Mouse (Mus musculus) midbrain, embryonic 10.5 days (tissue): ENCODE data around the gene 3830417A13Rik. TPM values are rescaled to one million over a fixed set of nuclear protein-coding genes. Genes with fewer than 3 reads are reported as not detected.

Source experiments
- DNase-seq: peaks from one replicate; pipeline ENCODE4 v3.0.0-alpha.2; 2017; ENCODE audit warnings: low spot score
- H3K27ac ChIP-seq: fragments of 300-500 bp; sonication (generic); replicated peaks from 2 replicates; pipeline ENCODE4 v1.5.1; 2016; ENCODE audit warnings: mild to moderate bottlenecking
- H3K27me3 ChIP-seq: fragments of 300-500 bp; sonication (generic); 2 replicates; pipeline ENCODE4 v1.6.1; 2016; ENCODE audit warnings: low read depth, mild to moderate bottlenecking; ENCODE audit not compliant: poor library complexity, severe bottlenecking
- H3K36me3 ChIP-seq: fragments of 300-500 bp; sonication (generic); 2 replicates; pipeline ENCODE4 v1.6.1; 2016; ENCODE audit warnings: mild to moderate bottlenecking, moderate library complexity
- H3K4me1 ChIP-seq: fragments of 300-500 bp; sonication (generic); 2 replicates; pipeline ENCODE4 v1.6.1; 2016
- H3K4me3 ChIP-seq: fragments of 300-500 bp; sonication (generic); 2 replicates; pipeline ENCODE4 v1.5.1; 2016; ENCODE audit warnings: mild to moderate bottlenecking, moderate library complexity
- H3K9me3 ChIP-seq: fragments of 300-500 bp; sonication (generic); replicated peaks from 2 replicates; pipeline ENCODE4 v1.6.1; 2016; ENCODE audit warnings: mild to moderate bottlenecking
- WGBS: fragments of 180-500 bp; shearing (Covaris S2); methylation state at CpG from one replicate; pipeline ENCODE4 v1.1.7; 2016; 5-methylcytosine and 5-hydroxymethylcytosine counted together
- polyA plus RNA-seq: library from polyadenylated mRNA; unstranded; fragments of >200 nt; fragmentation: Nextera tagmentation; extraction: Ambion mirVana; gene quantifications from 2 replicates; pipeline ENCODE4 v1.2.1, GENCODE M21; 2016

The 3830417A13Rik gene
- 0.26 and 0.36 TPM in 2 replicates for polyA plus RNA-seq

- 87% methylated on average over 11 of the region's 11 CpGs for WGBS
- no peaks in the 10 kb centered on the region for H3K9me3 ChIP-seq
- H3K27ac ChIP-seq, result no peak within 1 kb of the TSS
- H3K4me1 ChIP-seq, result no peaks in the 10 kb centered on the region
- no peaks in the 10 kb centered on the region for H3K36me3 ChIP-seq
- no peak within 1 kb of the TSS for H3K4me3 ChIP-seq
- DNase-seq, result no peak
- H3K27me3 ChIP-seq, result no peaks in the 10 kb centered on the region
These were observed at the start of gene 3830417A13Rik for GRCm38 (mm10) chrX:64173248-64173647. 3830417A13Rik (plus strand) TSS chrX:64173548.

GRCm38 (mm10) chrX:64152098-64152497, 21.2 kb upstream of the 3830417A13Rik start, which contains the start of gene Gm6760:
Gm6760 (minus strand) TSS chrX:64152198.
- no peak within 1 kb of the TSS for H3K4me3 ChIP-seq
- no peaks in the 10 kb centered on the region for H3K4me1 ChIP-seq
- H3K27me3 ChIP-seq, result no peaks in the 10 kb centered on the region

GRCm38 (mm10) chrX:64181246-64181645, 7.9 kb downstream of the 3830417A13Rik start:
- Histone ChIP-seq H3K27me3 (no peaks in the 10 kb centered on the region), H3K4me3 (no peak overlapping the region), H3K36me3 (no peaks in the 10 kb centered on the region), H3K27ac (no peak overlapping the region), H3K9me3 (no peaks in the 10 kb centered on the region), H3K4me1 (no peaks in the 10 kb centered on the region)
- DNase-seq, result no peak

More at GRCm38 (mm10) chrX:64152098-64152497, 21.2 kb upstream of the 3830417A13Rik start, which contains the start of gene Gm6760:
- Histone ChIP-seq H3K27ac (no peak within 1 kb of the TSS), H3K36me3 (no peaks in the 10 kb centered on the region), H3K9me3 (no peaks in the 10 kb centered on the region)
- 84% methylated on average over 2 of the region's 2 CpGs for WGBS
- DNase-seq, result no peak

Other genes with a start within 250 kb of the 3830417A13Rik start
- not detected in 2 replicates for gene Gm6760, start 21.4 kb upstream of the 3830417A13Rik start, polyA plus RNA-seq
- 2.4 and 3.1 TPM in 2 replicates for gene Slitrk4, start 103.4 kb downstream of the 3830417A13Rik start, polyA plus RNA-seq